Mouse (Mus musculus) bone marrow, adult 2 months (tissue): ENCODE results near the gene Rgl2.

Experiments
- CTCF ChIP-seq: fragments of 200-500 bp; IDR thresholded peaks from 2 replicates; pipeline ENCODE4 v1.5.1; 2011; ENCODE audit warnings: low read length, control low read depth; ENCODE audit not compliant: control insufficient read depth, insufficient read depth
- POLR2A ChIP-seq: fragments of 200-500 bp; IDR thresholded peaks from 2 replicates; pipeline ENCODE4 v1.6.1; 2011; ENCODE audit warnings: low read depth, mild to moderate bottlenecking, control low read depth, low read length, borderline replicate concordance; ENCODE audit not compliant: control insufficient read depth

- no peak for TF ChIP-seq CTCF
- no peak for TF ChIP-seq POLR2A
Observed at GRCm38 (mm10) chr17:33900989-33901314, 28.4 kb upstream of the Rgl2 start.
